Mouse (Mus musculus) intestine, embryonic 16.5 days (tissue): ENCODE results near the gene Fam227b. TPM values are rescaled to one million over a fixed set of nuclear protein-coding genes. Genes with fewer than 3 reads are reported as not detected.

Experiments
- ATAC-seq: fragments of 200-750 bp; cut with Nextera tagmentation; 2 replicates; pipeline ENCODE4 v1.8.0; 2017; ENCODE audit warnings: moderate TSS enrichment, moderate library complexity
- H3K27ac ChIP-seq: fragments of 300-500 bp; sonication (generic); 2 replicates; pipeline ENCODE4 v1.5.1; 2014; ENCODE audit warnings: mild to moderate bottlenecking, low read length
- H3K27me3 ChIP-seq: fragments of 300-500 bp; sonication (generic); replicated peaks from 2 replicates; pipeline ENCODE4 v1.6.1; 2014; ENCODE audit warnings: low read length, control low read depth, mixed read lengths; ENCODE audit not compliant: control insufficient read depth, insufficient read depth
- H3K36me3 ChIP-seq: fragments of 300-500 bp; sonication (generic); 2 replicates; pipeline ENCODE4 v1.6.1; 2014; ENCODE audit warnings: low read length, control low read depth; ENCODE audit not compliant: control insufficient read depth, insufficient read depth
- H3K4me1 ChIP-seq: fragments of 300-500 bp; sonication (generic); 2 replicates; pipeline ENCODE4 v1.6.1; 2014; ENCODE audit warnings: low read length, control low read depth, mixed read lengths; ENCODE audit not compliant: control insufficient read depth, insufficient read depth
- H3K4me2 ChIP-seq: fragments of 300-500 bp; sonication (generic); 2 replicates; pipeline ENCODE4 v1.6.1; 2014; ENCODE audit warnings: low read depth, low read length, control low read depth
- H3K4me3 ChIP-seq: fragments of 300-500 bp; sonication (generic); 2 replicates; pipeline ENCODE4 v1.5.1; 2014; ENCODE audit warnings: mild to moderate bottlenecking, low read length
- H3K9ac ChIP-seq: fragments of 300-500 bp; sonication (generic); 2 replicates; pipeline ENCODE4 v1.6.1; 2014; ENCODE audit warnings: low read depth, low read length
- H3K9me3 ChIP-seq: fragments of 300-500 bp; sonication (generic); 2 replicates; pipeline ENCODE4 v1.6.1; 2016; ENCODE audit warnings: low read length, control low read depth; ENCODE audit not compliant: control insufficient read depth
- WGBS: fragments of 180-500 bp; shearing (Covaris S2); extraction: QIAGEN DNeasy Blood & Tissue Kit; methylation state at CpG from one replicate; pipeline ENCODE4 v1.1.7; 2014; 5-methylcytosine and 5-hydroxymethylcytosine counted together
- polyA plus RNA-seq: library from polyadenylated mRNA; unstranded; fragments of >200 nt; fragmentation: Nextera tagmentation; extraction: Ambion mirVana; gene quantifications from 2 replicates; pipeline ENCODE4 v1.2.1, GENCODE M21; 2015

Gene Fam227b
- polyA plus RNA-seq, 1 experiment from 2014 or later, result not detected

DNA sequence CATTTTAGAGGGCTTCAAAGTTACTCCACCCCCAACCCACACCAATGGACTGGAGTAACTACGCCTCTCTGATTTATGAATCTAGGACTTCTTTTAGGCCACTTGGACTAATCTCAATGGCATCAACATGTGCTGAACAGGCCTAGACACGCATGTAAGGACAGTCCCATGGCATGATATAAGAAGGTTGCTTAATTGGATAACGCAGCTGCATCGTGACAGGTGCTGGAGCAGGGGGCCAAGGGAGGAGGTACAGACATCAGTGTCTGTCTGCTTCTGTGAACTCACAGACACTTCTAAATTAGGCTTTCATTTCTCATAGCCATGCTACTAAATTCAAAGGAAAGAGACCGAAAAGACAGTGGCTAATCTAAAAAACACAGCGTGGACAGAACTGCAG is 110.6 kb downstream of the Fam227b start:
- H3K36me3 ChIP-seq, result no peaks in the 10 kb centered on the region
- no peak overlapping the region for H3K4me2 ChIP-seq
- H3K9ac ChIP-seq, result no peak overlapping the region
- no peaks in the 10 kb centered on the region for H3K27me3 ChIP-seq
- H3K4me3 ChIP-seq, result no peak overlapping the region
- WGBS, result 90% methylated on average over 6 of the region's 6 CpGs
- ATAC-seq, result no peak
- no peak overlapping the region for H3K27ac ChIP-seq
- H3K9me3 ChIP-seq, result no peaks in the 10 kb centered on the region
- H3K4me1 ChIP-seq, result no peaks in the 10 kb centered on the region

DNA sequence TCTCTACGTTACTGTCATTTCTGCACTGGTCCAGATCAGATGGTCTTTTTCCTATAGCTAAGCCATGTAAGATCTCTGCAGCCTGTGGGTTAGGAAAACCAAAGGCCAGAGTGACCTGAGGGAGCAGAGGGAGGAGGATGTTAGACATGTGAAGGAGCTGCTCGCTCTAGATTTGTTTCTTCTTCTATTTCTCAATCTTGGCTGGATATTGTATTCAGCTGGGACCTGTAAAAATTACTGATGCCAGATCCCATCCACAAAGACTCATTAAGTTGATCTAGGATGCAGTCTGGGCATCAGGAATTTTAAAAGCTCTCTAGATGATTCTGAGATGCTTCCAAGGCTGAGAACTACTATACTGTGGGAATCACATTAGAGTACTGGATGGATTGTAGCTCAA is 111.2 kb downstream of the Fam227b start:
- WGBS, result 84% methylated on average over 2 of the region's 2 CpGs
- no peak for ATAC-seq
- H3K9me3 ChIP-seq, result no peaks in the 10 kb centered on the region
- no peak overlapping the region for H3K4me2 ChIP-seq
- no peaks in the 10 kb centered on the region for H3K27me3 ChIP-seq
- H3K36me3 ChIP-seq, result no peaks in the 10 kb centered on the region
- no peak overlapping the region for H3K27ac ChIP-seq
- H3K4me1 ChIP-seq, result no peaks in the 10 kb centered on the region
- no peak overlapping the region for H3K4me3 ChIP-seq
- no peak overlapping the region for H3K9ac ChIP-seq

GRCm38 (mm10) chr2:126039414-126039891 is 112.4 kb downstream of the Fam227b start:
- Histone ChIP-seq H3K4me2 (no peak overlapping the region), H3K9me3 (no peaks in the 10 kb centered on the region), H3K27me3 (no peaks in the 10 kb centered on the region), H3K36me3 (no peaks in the 10 kb centered on the region), H3K9ac (no peak overlapping the region), H3K4me1 (no peaks in the 10 kb centered on the region), H3K27ac (no peak overlapping the region), H3K4me3 (no peak overlapping the region)
- WGBS, result 73% methylated on average over 4 of the region's 4 CpGs
- ATAC-seq, result no peak

DNA sequence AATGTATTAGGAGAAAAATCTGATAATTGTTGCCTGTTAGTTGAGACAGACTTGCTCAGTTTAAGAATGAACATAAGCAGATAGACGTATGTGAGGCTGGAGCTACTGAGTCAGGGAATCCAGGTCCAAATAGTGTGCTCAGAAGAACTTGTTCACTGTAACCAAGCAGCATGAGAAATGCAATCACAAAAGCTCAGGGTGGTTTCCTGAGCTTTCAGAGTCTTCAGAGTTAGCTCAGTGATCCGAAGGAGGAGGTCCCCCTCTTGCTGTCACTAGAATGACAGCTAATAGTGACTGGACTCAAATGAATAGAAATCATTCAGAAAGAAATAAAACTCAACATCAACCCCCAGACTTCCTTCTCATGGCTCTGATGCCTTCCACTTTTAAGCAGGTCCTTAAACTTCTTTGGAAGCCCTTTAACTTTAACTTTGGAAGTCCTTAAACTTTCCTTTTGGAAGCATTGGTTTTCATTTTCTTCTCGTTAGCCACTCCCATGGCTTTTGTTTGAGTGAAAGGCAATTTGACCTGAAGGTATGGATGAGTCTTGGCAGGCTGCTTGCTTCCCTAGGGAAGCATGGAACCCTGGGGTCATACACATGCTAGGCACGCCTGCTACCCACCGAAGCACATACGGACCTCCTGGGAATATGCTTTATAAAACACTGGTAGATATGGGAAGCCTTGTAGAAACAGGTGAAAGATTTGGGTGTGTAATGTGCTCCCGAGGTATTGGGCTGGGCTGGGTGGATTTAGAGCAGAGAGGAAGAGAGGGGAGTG is 113.4 kb downstream of the Fam227b start:
- no peaks in the 10 kb centered on the region for H3K36me3 ChIP-seq
- H3K9ac ChIP-seq, result no peak overlapping the region
- no peaks in the 10 kb centered on the region for H3K4me1 ChIP-seq
- H3K4me2 ChIP-seq, result no peak overlapping the region
- 71% methylated on average over 7 of the region's 7 CpGs for WGBS
- no peaks in the 10 kb centered on the region for H3K27me3 ChIP-seq
- ATAC-seq, result no peak
- H3K27ac ChIP-seq, result no peak overlapping the region
- no peaks in the 10 kb centered on the region for H3K9me3 ChIP-seq
- H3K4me3 ChIP-seq, result no peak overlapping the region

GRCm38 (mm10) chr2:126036121-126036520 is 115.7 kb downstream of the Fam227b start:
- H3K4me1 ChIP-seq, result no peaks in the 10 kb centered on the region
- 90% methylated on average over 4 of the region's 4 CpGs for WGBS
- H3K27me3 ChIP-seq, result no peaks in the 10 kb centered on the region
- no peak overlapping the region for H3K9ac ChIP-seq
- no peak overlapping the region for H3K27ac ChIP-seq
- no peak for ATAC-seq
- H3K9me3 ChIP-seq, result no peaks in the 10 kb centered on the region
- H3K4me2 ChIP-seq, result no peak overlapping the region
- no peaks in the 10 kb centered on the region for H3K36me3 ChIP-seq
- no peak overlapping the region for H3K4me3 ChIP-seq

- Histone ChIP-seq H3K27ac (no peak overlapping the region), H3K9ac (no peak overlapping the region), H3K4me3 (no peak overlapping the region), H3K4me2 (0 out of 2 replicates have a peak overlapping the region, but pooled peaks have one; percentile 33), H3K4me1 (no peaks in the 10 kb centered on the region), H3K9me3 (no peaks in the 10 kb centered on the region), H3K27me3 (no peaks in the 10 kb centered on the region), H3K36me3 (no peaks in the 10 kb centered on the region)
- 73% methylated on average over 15 of the region's 15 CpGs for WGBS
- no peak for ATAC-seq
These were observed 116.6 kb downstream of the Fam227b start for GRCm38 (mm10) chr2:126035013-126035770.

DNA sequence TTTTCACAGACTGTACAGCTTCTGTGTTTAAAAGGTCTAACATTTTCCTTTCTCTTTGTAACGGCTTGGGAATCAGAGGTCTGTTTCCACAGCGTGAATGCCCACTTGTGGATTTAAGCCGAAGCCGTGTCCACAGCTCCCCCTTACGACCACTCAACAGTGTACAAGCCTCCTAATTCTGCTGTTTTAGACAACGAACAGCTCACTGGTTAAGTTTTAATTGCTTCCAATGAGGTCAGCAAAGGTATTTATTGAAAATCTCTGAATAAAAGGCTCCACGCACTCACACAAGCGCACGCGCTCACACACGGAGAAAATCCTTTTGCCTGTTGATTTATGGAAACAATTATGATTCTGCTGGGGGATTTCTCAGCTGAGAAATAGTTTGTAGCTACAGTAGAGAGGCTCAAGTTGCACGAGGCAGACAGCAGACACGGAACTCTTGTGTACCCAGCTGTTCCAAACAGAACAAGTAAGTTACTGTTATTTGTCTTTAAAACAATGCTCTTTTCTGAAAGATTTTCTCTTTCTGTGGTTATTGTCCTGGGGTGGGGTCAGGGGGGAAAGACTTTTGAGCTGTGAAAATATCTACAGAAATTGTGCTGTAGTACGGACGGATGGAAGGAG is 117.3 kb downstream of the Fam227b start, which contains the start of gene Fgf7:
Gene Fgf7, plus strand, starts transcription at position 280 of the 627 bp plus-strand sequence.
- Histone ChIP-seq H3K9ac (no peak within 1 kb of the TSS), H3K4me2 (peak within 1 kb of the TSS; percentile 33; the same call in 1 of the 2 replicates), H3K9me3 (no peaks in the 10 kb centered on the region), H3K27ac (no peak within 1 kb of the TSS), H3K4me3 (no peak within 1 kb of the TSS), H3K4me1 (no peaks in the 10 kb centered on the region), H3K36me3 (no peaks in the 10 kb centered on the region), H3K27me3 (no peaks in the 10 kb centered on the region)
- peak; percentile 55; the same call in 1 of the 2 replicates for ATAC-seq
- WGBS, result 42% methylated on average over 15 of the region's 15 CpGs

DNA sequence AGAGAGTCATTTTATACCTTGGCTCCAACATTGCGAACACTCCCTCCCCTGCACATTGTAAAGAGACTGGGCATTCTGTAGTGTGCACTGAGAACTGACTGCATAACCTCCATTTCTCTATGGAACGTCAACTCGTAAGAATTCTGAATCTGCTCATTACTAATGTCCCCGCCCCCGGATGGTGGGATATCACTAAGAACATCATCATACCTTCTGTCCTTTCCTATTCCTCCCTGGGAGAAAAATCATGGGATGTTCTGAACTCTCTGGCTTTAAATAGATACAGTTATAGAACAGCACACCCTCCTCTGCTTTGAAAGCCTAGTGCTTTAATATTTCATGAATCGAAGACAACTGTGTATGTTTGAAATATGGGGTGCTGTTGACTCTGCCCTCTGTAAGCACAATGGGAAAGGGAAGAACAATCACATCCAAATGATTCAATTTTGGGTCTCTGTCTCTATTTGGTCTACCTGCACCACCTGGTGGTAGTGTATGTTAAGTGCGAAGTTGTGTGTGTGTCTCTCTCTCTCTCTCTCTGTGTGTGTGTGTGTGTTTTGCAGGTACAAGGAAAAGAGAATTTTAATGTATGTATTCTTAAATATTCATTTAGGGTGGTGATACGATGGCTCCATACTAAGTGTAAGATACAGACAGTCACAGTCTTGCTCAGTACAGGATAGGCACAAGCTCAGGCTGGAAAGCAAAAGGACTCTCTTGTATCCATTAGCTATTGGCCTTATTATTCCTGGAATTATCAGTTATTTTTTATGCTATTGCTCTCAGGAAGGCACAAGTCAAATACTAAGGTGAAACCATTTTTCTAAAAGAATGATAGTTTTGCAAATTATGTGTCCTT is 118.5 kb downstream of the Fam227b start:
- Histone ChIP-seq H3K4me1 (no peaks in the 10 kb centered on the region), H3K27ac (no peak overlapping the region), H3K4me2 (no peak overlapping the region), H3K9ac (no peak overlapping the region), H3K9me3 (no peaks in the 10 kb centered on the region), H3K4me3 (no peak overlapping the region), H3K36me3 (no peaks in the 10 kb centered on the region), H3K27me3 (no peaks in the 10 kb centered on the region)
- no peak for ATAC-seq
- 79% methylated on average over 8 of the region's 8 CpGs for whole genome bisulfite sequencing
